Mouse (Mus musculus): Measurements from ENCODE around the gene Pecam1. TPM values are rescaled to one million over a fixed set of nuclear protein-coding genes. Genes with fewer than 3 reads are reported as not detected.

Pecam1 gene
- polyA plus RNA-seq, 1 experiment: 57.9 TPM

GRCm38 (mm10) chr11:106724176-106724915, 26.1 kb downstream of the Pecam1 start:
- H3K4me1 ChIP-seq (replicated peaks; ENCODE audit: control insufficient read depth, insufficient read depth, low read length): peaks cover 9% of the 10 kb centered on the region
- 81% methylated on average over 10 of the region's 10 CpGs for WGBS
- DNase-seq: no peak
- no peaks in the 10 kb centered on the region for H3K27me3 ChIP-seq (ENCODE audit: control insufficient read depth, insufficient read depth, low read length)
- no peaks in the 10 kb centered on the region for H3K36me3 ChIP-seq (ENCODE audit: control insufficient read depth, insufficient read depth, low read length)
- TF ChIP-seq CTCF (IDR thresholded peaks at IDR 0.05; ENCODE audit: borderline replicate concordance, control insufficient read depth, extremely low read depth, insufficient read depth, low read length, poor library complexity): no peak
- TF ChIP-seq POLR2A (IDR thresholded peaks at IDR 0.05; ENCODE audit: control insufficient read depth, extremely low read depth, insufficient read depth, low read length, poor library complexity): no peak
- no peak overlapping the region for H3K4me3 ChIP-seq (ENCODE audit: control insufficient read depth, insufficient read depth, low read length)
- no peak overlapping the region for H3K27ac ChIP-seq (ENCODE audit: control insufficient read depth, insufficient read depth, low read length)

DNA sequence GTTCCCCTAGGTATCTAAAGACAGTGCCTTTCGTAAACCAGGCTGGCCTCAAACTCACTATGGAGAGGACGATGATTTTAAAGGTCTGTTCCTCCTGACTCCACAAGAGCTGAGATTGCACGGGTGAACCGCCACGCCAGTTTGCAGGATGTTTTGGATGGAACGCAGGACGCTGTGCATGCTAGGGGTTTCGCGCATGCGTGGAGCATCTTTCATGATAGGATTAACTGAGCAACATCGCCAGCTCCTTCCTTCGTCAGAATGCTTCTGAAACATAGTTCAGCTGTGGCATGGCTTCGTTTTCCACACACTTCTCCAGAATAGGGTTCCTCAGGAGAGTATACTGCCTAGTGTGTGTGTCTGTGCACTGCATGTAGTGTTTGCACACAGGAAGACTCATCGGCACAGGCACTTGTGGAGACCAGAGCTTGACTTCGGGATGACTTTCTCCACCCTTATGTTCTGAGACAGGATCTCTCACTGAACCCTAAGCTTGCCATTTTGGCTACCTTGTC, 26.8 kb downstream of the Pecam1 start:
- Histone ChIP-seq H3K4me1 (replicated peaks; ENCODE audit: control insufficient read depth, insufficient read depth, low read length) (peaks cover 9% of the 10 kb centered on the region), H3K27me3 (ENCODE audit: control insufficient read depth, insufficient read depth, low read length) (no peaks in the 10 kb centered on the region), H3K4me3 (ENCODE audit: control insufficient read depth, insufficient read depth, low read length) (no peak overlapping the region), H3K36me3 (ENCODE audit: control insufficient read depth, insufficient read depth, low read length) (no peaks in the 10 kb centered on the region), H3K27ac (ENCODE audit: control insufficient read depth, insufficient read depth, low read length) (no peak overlapping the region)
- TF ChIP-seq CTCF (IDR thresholded peaks at IDR 0.05; ENCODE audit: borderline replicate concordance, control insufficient read depth, extremely low read depth, insufficient read depth, low read length, poor library complexity): no peak
- TF ChIP-seq POLR2A (IDR thresholded peaks at IDR 0.05; ENCODE audit: control insufficient read depth, extremely low read depth, insufficient read depth, low read length, poor library complexity): no peak
- WGBS: 97% methylated on average over 15 of the region's 15 CpGs
- DNase-seq: no peak

DNA sequence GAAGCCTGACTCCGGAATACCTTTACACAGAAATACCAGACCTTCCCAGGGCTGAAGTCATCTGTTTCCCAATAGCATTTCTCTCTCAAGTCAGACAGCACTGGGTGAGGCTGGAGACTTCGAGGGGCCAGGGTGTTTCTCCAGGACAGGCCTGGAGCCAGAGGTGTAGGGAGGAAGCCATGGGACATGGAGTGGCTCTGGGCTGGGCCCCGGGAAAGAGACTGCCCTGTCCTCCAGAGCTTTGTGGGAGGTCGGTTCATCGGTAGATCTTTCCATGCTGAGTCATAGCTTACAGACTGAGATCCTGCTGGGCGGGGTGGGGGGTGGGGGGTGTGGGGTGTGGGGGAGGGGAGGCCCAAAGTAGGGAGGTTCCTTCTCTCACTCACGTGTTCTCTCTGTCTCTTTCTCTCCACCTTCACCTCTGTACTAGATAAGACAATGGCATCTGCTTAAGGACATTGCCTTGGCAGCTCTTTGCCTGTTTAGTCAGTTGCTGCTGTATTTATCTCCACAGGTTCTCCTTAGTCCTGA, 27.5 kb downstream of the Pecam1 start:
- Histone ChIP-seq H3K27me3 (ENCODE audit: control insufficient read depth, insufficient read depth, low read length) (no peaks in the 10 kb centered on the region), H3K4me1 (replicated peaks; ENCODE audit: control insufficient read depth, insufficient read depth, low read length) (peaks cover 9% of the 10 kb centered on the region), H3K36me3 (ENCODE audit: control insufficient read depth, insufficient read depth, low read length) (no peaks in the 10 kb centered on the region), H3K4me3 (ENCODE audit: control insufficient read depth, insufficient read depth, low read length) (no peak overlapping the region), H3K27ac (ENCODE audit: control insufficient read depth, insufficient read depth, low read length) (no peak overlapping the region)
- 28% methylated on average over 7 of the region's 7 CpGs for WGBS
- TF ChIP-seq POLR2A (IDR thresholded peaks at IDR 0.05; ENCODE audit: control insufficient read depth, extremely low read depth, insufficient read depth, low read length, poor library complexity) (no peak), CTCF (IDR thresholded peaks at IDR 0.05; ENCODE audit: borderline replicate concordance, control insufficient read depth, extremely low read depth, insufficient read depth, low read length, poor library complexity) (no peak)
- DNase-seq: no peak

GRCm38 (mm10) chr11:106720379-106720778, 30.0 kb downstream of the Pecam1 start:
- Histone ChIP-seq H3K27me3 (ENCODE audit: control insufficient read depth, insufficient read depth, low read length) (no peaks in the 10 kb centered on the region), H3K4me3 (ENCODE audit: control insufficient read depth, insufficient read depth, low read length) (no peak overlapping the region), H3K36me3 (ENCODE audit: control insufficient read depth, insufficient read depth, low read length) (peaks cover 2% of the 10 kb centered on the region; the same call in 1 of the 2 replicates), H3K4me1 (replicated peaks; ENCODE audit: control insufficient read depth, insufficient read depth, low read length) (peaks cover 9% of the 10 kb centered on the region), H3K27ac (ENCODE audit: control insufficient read depth, insufficient read depth, low read length) (no peak overlapping the region)
- 87% methylated on average over 8 of the region's 8 CpGs for WGBS
- TF ChIP-seq POLR2A (IDR thresholded peaks at IDR 0.05; ENCODE audit: control insufficient read depth, extremely low read depth, insufficient read depth, low read length, poor library complexity) (no peak), CTCF (IDR thresholded peaks at IDR 0.05; ENCODE audit: borderline replicate concordance, control insufficient read depth, extremely low read depth, insufficient read depth, low read length, poor library complexity) (no peak)
- DNase-seq: no peak

DNA sequence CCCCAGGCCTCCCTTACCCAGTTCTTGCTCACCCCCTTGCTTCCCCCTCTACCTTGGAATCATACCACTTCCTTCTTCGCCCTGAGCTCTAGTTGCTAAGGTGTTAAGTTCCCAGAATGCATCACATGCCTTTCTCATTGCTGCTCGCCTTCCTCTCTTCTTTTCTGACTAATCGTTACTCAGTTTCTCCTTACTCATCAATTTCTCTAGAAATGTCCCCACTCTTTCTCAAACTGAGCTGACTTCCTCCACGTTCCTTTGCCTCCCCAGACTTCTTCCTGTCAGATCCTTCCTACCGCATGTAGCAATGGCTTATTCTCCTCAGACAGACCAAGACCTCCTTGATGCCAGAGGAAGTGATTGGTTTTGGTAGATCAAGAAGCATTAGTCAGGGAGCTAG, 33.9 kb downstream of the Pecam1 start:
- Histone ChIP-seq H3K36me3 (ENCODE audit: control insufficient read depth, insufficient read depth, low read length) (peaks cover 25% of the 10 kb centered on the region), H3K4me1 (replicated peaks; ENCODE audit: control insufficient read depth, insufficient read depth, low read length) (no peaks in the 10 kb centered on the region), H3K27ac (ENCODE audit: control insufficient read depth, insufficient read depth, low read length) (no peak overlapping the region), H3K4me3 (ENCODE audit: control insufficient read depth, insufficient read depth, low read length) (no peak overlapping the region), H3K27me3 (ENCODE audit: control insufficient read depth, insufficient read depth, low read length) (no peaks in the 10 kb centered on the region)
- WGBS: 57% methylated on average over 5 of the region's 5 CpGs
- TF ChIP-seq POLR2A (IDR thresholded peaks at IDR 0.05; ENCODE audit: control insufficient read depth, extremely low read depth, insufficient read depth, low read length, poor library complexity) (no peak), CTCF (IDR thresholded peaks at IDR 0.05; ENCODE audit: borderline replicate concordance, control insufficient read depth, extremely low read depth, insufficient read depth, low read length, poor library complexity) (no peak)
- DNase-seq: no peak

GRCm38 (mm10) chr11:106715066-106715465, 35.4 kb downstream of the Pecam1 start:
- H3K36me3 ChIP-seq (ENCODE audit: control insufficient read depth, insufficient read depth, low read length): peaks cover 25% of the 10 kb centered on the region
- H3K27ac ChIP-seq (ENCODE audit: control insufficient read depth, insufficient read depth, low read length): no peak overlapping the region
- TF ChIP-seq POLR2A (IDR thresholded peaks at IDR 0.05; ENCODE audit: control insufficient read depth, extremely low read depth, insufficient read depth, low read length, poor library complexity) (no peak), CTCF (IDR thresholded peaks at IDR 0.05; ENCODE audit: borderline replicate concordance, control insufficient read depth, extremely low read depth, insufficient read depth, low read length, poor library complexity) (no peak)
- 88% methylated on average over 6 of the region's 6 CpGs for WGBS
- no peaks in the 10 kb centered on the region for H3K27me3 ChIP-seq (ENCODE audit: control insufficient read depth, insufficient read depth, low read length)
- H3K4me1 ChIP-seq (replicated peaks; ENCODE audit: control insufficient read depth, insufficient read depth, low read length): no peaks in the 10 kb centered on the region
- no peak for DNase-seq
- no peak overlapping the region for H3K4me3 ChIP-seq (ENCODE audit: control insufficient read depth, insufficient read depth, low read length)

All from thymus, adult 2 months (tissue).